Mouse (Mus musculus) erythroblast, embryonic 14.5 days (primary cell): ENCODE results near the gene Btbd11.

Experiments
- GATA1 ChIP-seq: IDR thresholded peaks from 2 replicates; pipeline ENCODE4 v1.6.1; 2012; ENCODE audit warnings: low read length, inconsistent platforms, mixed read lengths
- TAL1 ChIP-seq: IDR thresholded peaks from 3 replicates; pipeline ENCODE4 v1.6.1; 2012; ENCODE audit warnings: low read length, inconsistent platforms, mixed read lengths

DNA sequence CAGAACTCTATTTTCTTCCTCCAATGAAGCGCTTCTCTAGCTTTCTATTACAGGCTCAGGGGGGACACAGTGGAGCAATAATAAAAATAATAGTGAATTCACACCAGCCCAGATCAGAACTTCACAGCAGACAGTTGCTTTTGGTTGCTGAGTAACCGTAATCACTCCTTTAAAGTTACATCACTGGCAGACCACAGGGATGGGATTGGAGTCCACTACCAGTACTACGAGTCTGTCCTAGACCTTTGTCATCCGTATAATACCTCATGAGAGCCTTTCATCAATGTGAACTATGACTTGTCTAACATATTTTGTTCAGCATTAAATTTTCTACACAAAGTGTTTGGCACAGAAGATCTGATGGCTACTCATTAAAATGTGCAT is 35.0 kb downstream of the Btbd11 start:
- TF ChIP-seq GATA1 (no peak), TAL1 (no peak)
